Mouse (Mus musculus) liver, adult 2 months (tissue): ENCODE data around the gene Cxcr5.

Experiments
- CTCF ChIP-seq: fragments of 200-500 bp; IDR thresholded peaks from 2 replicates; pipeline ENCODE4 v1.5.1; 2011; ENCODE audit warnings: low read depth, low read length, control low read depth
- POLR2A ChIP-seq: fragments of 200-500 bp; IDR thresholded peaks from 2 replicates; pipeline ENCODE4 v1.6.1; 2011; ENCODE audit warnings: low read length, control low read depth; ENCODE audit not compliant: insufficient read depth; ENCODE audit errors: extremely low read depth

DNA sequence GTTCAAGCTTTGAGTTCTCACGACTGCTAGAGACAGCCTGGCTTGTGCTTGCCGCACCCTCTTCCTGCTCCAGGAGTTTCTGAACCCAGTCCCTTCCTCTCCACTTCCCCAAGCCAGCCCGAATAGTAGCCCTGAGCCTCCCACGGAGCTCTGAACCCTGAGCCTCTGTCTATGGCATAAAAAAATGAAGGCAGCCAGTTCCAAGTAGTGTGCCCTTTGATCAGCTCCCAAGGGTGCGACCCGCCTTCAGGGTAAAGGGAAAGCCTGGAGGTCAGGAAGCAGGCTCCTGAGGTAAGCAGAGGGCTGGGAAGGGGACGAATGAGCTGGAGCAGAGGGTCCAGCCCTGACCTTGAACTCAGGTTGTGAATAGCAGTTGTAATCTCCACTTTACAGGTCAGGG, 93.5 kb downstream of the Cxcr5 start:
- TF ChIP-seq CTCF: no peak
- TF ChIP-seq POLR2A: no peak
